Mouse (Mus musculus) c-Kit-negative CD71-positive TER-119-positive erythroid progenitor cells, embryonic 14.5 days (primary cell): Measurements from ENCODE around the gene Meis3.

ENCODE experiments used
- DNase-seq: peaks from one replicate; pipeline ENCODE4 v3.0.0-alpha.2; 2013; ENCODE audit warnings: low read depth, low spot score

The Meis3 gene

GRCm38 (mm10) chr7:16158735-16159134, 16.2 kb upstream of the Meis3 start:
- no peak for DNase-seq

DNA sequence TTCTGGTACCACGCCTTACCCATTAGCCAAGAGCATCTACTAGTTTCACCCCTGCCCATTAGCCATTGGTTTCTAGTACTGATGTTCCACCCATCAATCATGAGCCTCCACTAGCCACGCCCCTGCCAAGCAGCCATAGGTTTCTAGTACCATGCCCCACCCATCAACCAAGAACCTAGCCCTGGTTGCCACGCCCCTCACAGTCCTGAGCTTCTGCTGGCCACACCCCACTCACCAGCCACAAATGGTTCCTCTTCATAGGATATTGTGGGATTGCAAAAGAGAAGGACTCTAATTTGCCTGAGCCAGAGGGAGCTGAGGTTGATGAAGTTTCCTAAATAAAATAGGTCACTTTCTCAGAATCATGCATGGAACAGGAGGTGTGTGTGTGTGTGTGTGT, 14.2 kb upstream of the Meis3 start:
- peak; percentile 11 for DNase-seq

DNA sequence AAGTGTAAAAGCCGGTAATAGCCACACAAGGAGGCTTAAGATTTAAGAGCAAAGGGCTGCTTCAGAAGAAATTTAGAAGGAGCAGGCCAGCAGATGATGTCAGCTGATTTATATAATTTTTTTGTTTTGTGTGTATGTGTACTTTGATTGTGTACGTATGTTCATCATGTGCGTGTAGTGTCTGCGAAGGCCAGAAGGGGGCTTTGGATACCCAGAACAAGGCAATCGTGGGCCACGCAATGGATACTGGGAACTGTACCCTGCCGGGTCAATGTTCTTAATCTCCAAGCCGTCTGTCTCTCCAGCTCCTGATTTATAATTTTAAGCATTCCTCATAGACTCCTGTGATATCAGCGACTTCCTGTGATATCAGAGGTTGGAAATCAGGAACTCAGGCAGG, 13.6 kb upstream of the Meis3 start:
- no peak for DNase-seq

DNA sequence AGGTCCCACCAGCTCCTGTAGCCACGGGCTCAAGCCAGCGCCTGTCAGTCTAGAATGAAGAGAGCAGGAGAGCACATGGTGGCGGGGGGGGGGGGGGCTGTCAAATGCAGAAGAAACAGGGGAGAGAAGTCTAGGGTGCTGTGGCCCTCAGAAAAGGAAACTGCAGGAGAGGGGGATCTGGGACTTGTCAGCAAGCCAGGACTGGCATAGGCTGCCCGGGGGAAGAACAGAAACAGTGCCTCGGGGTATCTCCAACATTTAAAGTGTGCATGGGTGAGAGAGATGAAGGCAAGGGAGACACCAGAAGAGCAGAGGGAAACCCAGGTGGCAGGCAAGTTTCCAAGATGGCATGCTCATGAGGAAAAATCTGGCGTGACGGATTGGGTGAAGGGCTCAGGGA, 12.9 kb upstream of the Meis3 start:
- no peak for DNase-seq

DNA sequence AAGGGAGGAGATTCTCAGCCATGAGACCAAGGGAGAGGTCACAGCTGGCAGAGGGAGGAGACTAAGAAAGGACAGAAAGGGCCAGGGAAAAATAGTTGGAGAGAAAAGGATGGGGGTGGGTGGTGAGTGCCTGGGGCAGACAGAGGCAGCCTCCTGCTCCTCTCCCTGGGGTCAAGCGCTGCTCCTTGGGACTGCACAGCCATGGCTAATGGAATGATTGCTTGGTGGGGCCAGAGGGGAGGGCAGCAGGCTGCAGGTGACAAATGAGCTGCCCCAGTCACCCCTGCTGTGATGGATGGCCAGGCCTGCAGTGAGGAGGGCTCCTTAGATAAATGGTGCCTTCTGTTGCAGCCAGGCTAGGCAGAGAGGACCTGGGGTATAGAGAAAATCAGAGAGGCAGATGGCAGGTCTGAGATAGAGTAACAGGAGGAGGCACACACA, 2.7 kb upstream of the Meis3 start:
- DNase-seq = no peak

DNA sequence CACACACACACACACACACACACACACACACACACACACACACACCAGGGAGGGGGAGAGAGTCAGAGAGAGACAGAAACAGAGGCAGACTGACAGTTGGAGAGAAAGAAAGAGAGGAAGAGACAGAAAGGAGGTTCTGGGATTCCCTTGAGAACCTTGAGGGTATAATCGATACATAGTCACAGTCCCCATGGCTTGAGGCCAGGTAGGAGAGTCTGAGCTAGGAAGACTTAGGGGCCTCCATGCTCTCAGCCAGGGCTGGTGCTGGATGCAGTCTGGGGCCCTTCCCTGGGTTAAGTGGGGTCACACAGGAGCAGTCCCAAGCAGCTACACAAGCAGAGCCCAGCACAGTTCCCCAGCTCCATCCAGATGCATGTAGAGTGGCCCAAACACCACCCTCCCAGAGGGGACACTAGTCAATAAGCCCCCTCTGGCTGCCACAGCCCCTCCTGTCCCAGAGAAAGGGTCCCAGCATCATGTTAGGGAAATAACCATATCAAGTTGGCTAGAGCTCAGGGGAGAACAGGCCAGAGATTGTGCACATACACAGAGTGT, 2.2 kb upstream of the Meis3 start:
- no peak for DNase-seq

DNA sequence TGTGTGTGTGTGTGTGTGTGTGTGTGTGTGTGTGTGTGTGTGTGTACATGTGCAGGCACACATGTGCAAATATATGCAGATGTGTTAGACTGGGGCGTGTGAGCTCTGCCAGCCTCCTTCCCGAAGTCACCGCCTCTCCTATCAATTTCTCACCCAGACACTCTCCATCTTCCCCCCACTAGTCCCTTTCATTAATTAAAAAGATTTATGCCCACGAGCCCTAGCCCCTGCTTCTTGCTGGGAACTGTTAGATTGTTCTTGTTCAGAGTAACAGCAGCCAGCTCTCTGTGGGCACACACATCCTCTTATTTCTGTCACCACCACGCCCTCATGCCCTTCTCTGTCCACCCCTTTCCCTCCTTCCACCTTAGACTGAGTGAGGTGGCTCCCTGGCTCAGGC, 1.7 kb upstream of the Meis3 start:
- no peak for DNase-seq

DNA sequence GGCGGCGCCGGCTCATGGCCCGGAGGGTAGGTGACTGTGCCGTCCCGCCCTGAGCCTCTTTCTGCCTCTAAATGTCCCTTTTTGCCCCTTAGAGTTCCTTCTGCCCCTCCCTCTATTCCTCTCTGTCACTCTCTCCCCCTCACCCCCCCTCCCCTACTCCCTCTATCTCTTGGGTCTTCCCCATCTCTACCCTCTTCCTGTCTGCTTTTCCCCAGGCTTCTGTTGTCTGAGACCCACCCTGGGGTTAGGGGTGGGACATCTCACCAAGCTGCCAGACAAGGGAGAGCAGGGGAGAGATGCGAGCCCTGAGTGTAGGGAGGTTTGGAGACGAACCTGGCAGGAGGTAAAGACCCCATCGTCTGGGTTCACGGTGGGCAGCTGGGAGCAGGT, 647 bp downstream of the Meis3 start:
- DNase-seq = no peak

- DNase-seq = no peak
Observed at GRCm38 (mm10) chr7:16178114-16178513, 3.2 kb downstream of the Meis3 start.

GRCm38 (mm10) chr7:16183663-16184062, 8.8 kb downstream of the Meis3 start:
- no peak for DNase-seq

- no peak for DNase-seq
Observed at GRCm38 (mm10) chr7:16187494-16187893, 12.6 kb downstream of the Meis3 start.

GRCm38 (mm10) chr7:16192315-16192714, 17.4 kb downstream of the Meis3 start:
- DNase-seq = peak; percentile 64

GRCm38 (mm10) chr7:16193702-16194101, 18.8 kb downstream of the Meis3 start:
- no peak for DNase-seq

- DNase-seq = no peak
Observed at GRCm38 (mm10) chr7:16196616-16197015, 21.7 kb downstream of the Meis3 start.

GRCm38 (mm10) chr7:16197166-16197565, 22.3 kb downstream of the Meis3 start:
- no peak for DNase-seq

DNA sequence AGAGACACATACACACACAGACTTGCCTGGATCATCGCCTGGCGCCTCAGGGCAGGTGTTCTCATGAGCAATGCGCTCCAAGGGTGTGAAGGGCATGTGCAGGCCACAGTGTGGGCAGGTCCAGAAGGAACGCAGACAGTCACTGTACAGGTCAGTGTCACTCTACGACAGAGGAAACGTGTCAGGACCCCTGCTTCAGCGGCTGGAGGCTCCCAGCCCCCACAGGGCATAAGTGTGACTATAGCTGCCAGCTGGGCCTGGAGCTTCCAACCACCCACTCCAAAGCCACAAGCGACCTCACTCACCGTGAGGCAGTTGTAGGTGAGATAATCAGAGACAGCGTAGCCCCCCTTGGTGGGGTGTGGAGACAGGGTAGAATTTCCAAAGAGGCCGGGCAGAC, 23.6 kb downstream of the Meis3 start:
- DNase-seq = no peak

GRCm38 (mm10) chr7:16201136-16201535, 26.2 kb downstream of the Meis3 start:
- DNase-seq = no peak

GRCm38 (mm10) chr7:16202756-16203504, 28.0 kb downstream of the Meis3 start:
- DNase-seq = no peak

- DNase-seq = no peak
Observed at GRCm38 (mm10) chr7:16203505-16203903, 28.6 kb downstream of the Meis3 start.

- no peak for DNase-seq
Observed at GRCm38 (mm10) chr7:16204791-16205190, 29.9 kb downstream of the Meis3 start.

- DNase-seq = no peak
Observed at GRCm38 (mm10) chr7:16207076-16207475, 32.2 kb downstream of the Meis3 start.

- no peak for DNase-seq
Observed at GRCm38 (mm10) chr7:16207496-16207895, 32.6 kb downstream of the Meis3 start.
